Mouse (Mus musculus): Measurements from ENCODE around the gene Gpx3.
"Not testable (repeated sequence)": the region's sequence is repeated elsewhere in the genome, so short reads cannot be mapped to it uniquely, and the experiment has no call there.

The Gpx3 gene

GRCm38 (mm10) chr11:54881051-54881474 lies 21.2 kb upstream of the Gpx3 start:
- DNase-seq (ENCODE audit: low spot score in 2 of 2): no peak

GRCm38 (mm10) chr11:54882671-54883070 lies 19.6 kb upstream of the Gpx3 start:
- no peak for DNase-seq (ENCODE audit: low spot score in 2 of 2)

GRCm38 (mm10) chr11:54884197-54884828 lies 17.9 kb upstream of the Gpx3 start:
- no peak for DNase-seq (ENCODE audit: low spot score in 2 of 2)

- DNase-seq (ENCODE audit: low spot score in 2 of 2): no peak
Observed at GRCm38 (mm10) chr11:54884937-54885336, 17.3 kb upstream of the Gpx3 start.

GRCm38 (mm10) chr11:54885406-54885805 lies 16.8 kb upstream of the Gpx3 start:
- DNase-seq (ENCODE audit: low spot score in 2 of 2): no peak

GRCm38 (mm10) chr11:54887927-54888326 lies 14.3 kb upstream of the Gpx3 start:
- DNase-seq (ENCODE audit: low spot score in 2 of 2): no peak

GRCm38 (mm10) chr11:54891341-54891740 lies 10.9 kb upstream of the Gpx3 start:
- DNase-seq (ENCODE audit: low spot score in 2 of 2): no peak

GRCm38 (mm10) chr11:54892091-54892490 lies 10.2 kb upstream of the Gpx3 start:
- no peak for DNase-seq (ENCODE audit: low spot score in 2 of 2)

- no peak for DNase-seq (ENCODE audit: low spot score in 2 of 2)
Observed at GRCm38 (mm10) chr11:54894589-54894988, 7.7 kb upstream of the Gpx3 start.

- not testable (repeated sequence) for DNase-seq (ENCODE audit: low spot score in 2 of 2)
Observed at GRCm38 (mm10) chr11:54896646-54897045, 5.6 kb upstream of the Gpx3 start.

- no peak for DNase-seq (ENCODE audit: low spot score in 2 of 2)
Observed at GRCm38 (mm10) chr11:54897470-54897869, 4.8 kb upstream of the Gpx3 start.

- no peak for DNase-seq (ENCODE audit: low spot score in 2 of 2)
Observed at GRCm38 (mm10) chr11:54899657-54900056, 2.6 kb upstream of the Gpx3 start.

- no peak for DNase-seq (ENCODE audit: low spot score in 2 of 2)
Observed at GRCm38 (mm10) chr11:54903339-54903738, 1.1 kb downstream of the Gpx3 start.

GRCm38 (mm10) chr11:54903940-54904706 lies 1.9 kb downstream of the Gpx3 start:
- no peak for DNase-seq (ENCODE audit: low spot score in 2 of 2)

GRCm38 (mm10) chr11:54905086-54905485 lies 2.8 kb downstream of the Gpx3 start:
- no peak for DNase-seq (ENCODE audit: low spot score in 2 of 2)

- DNase-seq (ENCODE audit: low spot score in 2 of 2): no peak
Observed at GRCm38 (mm10) chr11:54905931-54906330, 3.7 kb downstream of the Gpx3 start.

- no peak for DNase-seq (ENCODE audit: low spot score in 2 of 2)
Observed at GRCm38 (mm10) chr11:54906466-54906865, 4.2 kb downstream of the Gpx3 start.

- DNase-seq (ENCODE audit: low spot score in 2 of 2): no peak
Observed at GRCm38 (mm10) chr11:54907259-54907658, 5.0 kb downstream of the Gpx3 start.

- DNase-seq (ENCODE audit: low spot score in 2 of 2): no peak
Observed at GRCm38 (mm10) chr11:54909273-54909672, 7.0 kb downstream of the Gpx3 start.

GRCm38 (mm10) chr11:54910081-54910665 lies 7.9 kb downstream of the Gpx3 start:
- no peak for DNase-seq (ENCODE audit: low spot score in 2 of 2)

GRCm38 (mm10) chr11:54911201-54911600 lies 8.9 kb downstream of the Gpx3 start:
- no peak for DNase-seq (ENCODE audit: low spot score in 2 of 2)

GRCm38 (mm10) chr11:54911671-54912502 lies 9.6 kb downstream of the Gpx3 start:
- DNase-seq (ENCODE audit: low spot score in 2 of 2): no peak

All from frontal cortex, postnatal 14 days (tissue).